In genomic region chr5:32473029-32473352, GRCm38 (mm10) we compare ENCODE assay signal across 15 mouse cellular contexts. TPM values are rescaled to one million over a fixed set of nuclear protein-coding genes. Genes with fewer than 3 reads are reported as not detected.
DNase-seq lines count a peak whose midpoint lies in the region; ATAC-seq lines count a peak whose summit lies in the region.
"Had no signal": no experiment of that assay in that cellular context is flagged by ENCODE, and none has a peak within 500 bp of the region (broad histone marks: within the 10 kb centered on the region; RNA-seq: fewer than 3 reads in every experiment).

No protein-coding gene starts in this region.

- ATAC-seq in heart, embryonic 13.5 days (ENCODE audit: extremely low read depth, insufficient number of reproducible peaks, low FRiP score, low TSS enrichment), result no peak
- peak; percentile 36 for ATAC-seq in erythroblast, adult 5-6 weeks (replicated peaks; ENCODE audit: low FRiP score, poor library complexity, severe bottlenecking)
- peak; percentile 31 for ATAC-seq in intestine, embryonic 15.5 days
- ATAC-seq in megakaryocyte progenitor cell, adult 5-6 weeks (replicated peaks; ENCODE audit: poor library complexity), result peak; percentile 40; the same call in 1 of the 2 replicates
- ATAC-seq: forebrain, embryonic 13.5 days had no signal

- H3K4me2 ChIP-seq in heart, embryonic 13.5 days, result peak overlapping the region; percentile 50
- H3K4me2 ChIP-seq in intestine, embryonic 15.5 days (replicated peaks), result no peak overlapping the region
- H3K4me2 ChIP-seq: forebrain, embryonic 13.5 days; hindbrain, embryonic 12.5 days had no signal

- H3K27ac ChIP-seq in heart, embryonic 13.5 days (replicated peaks), result peak overlapping the region; percentile 85
- H3K27ac ChIP-seq in intestine, embryonic 15.5 days, result no peak overlapping the region
- H3K27ac ChIP-seq: forebrain, embryonic 13.5 days; hindbrain, embryonic 12.5 days had no signal

- 38% methylated on average over 2 of the region's 2 CpGs for WGBS in heart, embryonic 13.5 days
- 77% methylated on average over 2 of the region's 2 CpGs for WGBS in intestine, embryonic 15.5 days

- H3K9me3 ChIP-seq in heart, embryonic 13.5 days, result no peaks in the 10 kb centered on the region
- H3K9me3 ChIP-seq in intestine, embryonic 15.5 days, result no peaks in the 10 kb centered on the region
- H3K9me3 ChIP-seq: forebrain, embryonic 13.5 days; G1E; hindbrain, embryonic 12.5 days had no signal

- peak overlapping the region; percentile 2; the same call in 1 of the 2 replicates for H3K4me3 ChIP-seq in heart, embryonic 13.5 days
- no peak overlapping the region for H3K4me3 ChIP-seq in intestine, embryonic 15.5 days (replicated peaks)
- H3K4me3 ChIP-seq: forebrain, embryonic 13.5 days; hindbrain, embryonic 12.5 days had no signal

- intact Hi-C loops in heart, postnatal 25 days (cut with DNase I), result no loop called here

- H3K4me1 ChIP-seq in heart, embryonic 13.5 days, result peaks cover 60% of the 10 kb centered on the region
- H3K4me1 ChIP-seq in intestine, embryonic 15.5 days (replicated peaks), result peaks cover 11% of the 10 kb centered on the region
- H3K4me1 ChIP-seq: forebrain, embryonic 13.5 days; hindbrain, embryonic 12.5 days had no signal

- H3K27me3 ChIP-seq in heart, embryonic 13.5 days (replicated peaks), result no peaks in the 10 kb centered on the region
- no peaks in the 10 kb centered on the region for H3K27me3 ChIP-seq in intestine, embryonic 15.5 days (replicated peaks)
- H3K27me3 ChIP-seq: forebrain, embryonic 13.5 days; hindbrain, embryonic 12.5 days had no signal

- peak overlapping the region; percentile 38; the same call in 1 of the 2 replicates for H3K9ac ChIP-seq in heart, embryonic 13.5 days
- H3K9ac ChIP-seq in intestine, embryonic 15.5 days, result no peak overlapping the region
- H3K9ac ChIP-seq: forebrain, embryonic 13.5 days; hindbrain, embryonic 12.5 days had no signal

- no peak for DNase-seq in heart, postnatal 25 days (ENCODE audit: low spot score)
- DNase-seq in thymus, postnatal 10 days (ENCODE audit: low spot score in 2 of 2), result no peak
- DNase-seq in right cerebral cortex, postnatal 10 days (ENCODE audit: low spot score in 2 of 2), result no peak
- DNase-seq: adrenal gland, postnatal 25 days; cerebellum, postnatal 14 days; gastrocnemius, postnatal 10 days; midbrain, embryonic 14.5 days; spleen, adult 18-20 months had no signal

- 0 out of 2 replicates have a peak, but pooled peaks cover 3% of the 10 kb centered on the region for H3K36me3 ChIP-seq in heart, embryonic 13.5 days
- H3K36me3 ChIP-seq in intestine, embryonic 15.5 days, result no peaks in the 10 kb centered on the region
- H3K36me3 ChIP-seq: hindbrain, embryonic 12.5 days had no signal

RNA-seq across cellular contexts. Expression of gene Ppp1cb, which starts 14.3 kb away (rescaled TPM):
- polyA plus RNA-seq in heart, embryonic 13.5 days (2015; fragmentation: Nextera tagmentation; extraction: Ambion mirVana), result 217 and 231 TPM in 2 replicates
- 100 to 1,000 TPM; 437 to 474 TPM for total RNA-seq in heart, postnatal 25 days (2021)
- 473 and 522 TPM in 2 replicates for total RNA-seq in erythroblast, adult 5-6 weeks (2015; ENCODE audit: low replicate concordance)
- total RNA-seq in erythroblast, adult 5-6 weeks (2017; ENCODE audit: low replicate concordance), result 929 and 957 TPM in 2 replicates
- 200 and 237 TPM in 2 replicates for polyA plus RNA-seq in intestine, embryonic 15.5 days (2015; fragmentation: Nextera tagmentation; extraction: Ambion mirVana)
- total RNA-seq in megakaryocyte progenitor cell, adult 5-6 weeks (2015), result 194 and 216 TPM in 2 replicates
- 271 and 283 TPM in 2 replicates for total RNA-seq in megakaryocyte progenitor cell, adult 5-6 weeks (2017)
